Mouse (Mus musculus): ENCODE results near the gene Vmn1r202. TPM values are rescaled to one million over a fixed set of nuclear protein-coding genes. Genes with fewer than 3 reads are reported as not detected.
"Not testable (repeated sequence)": the region's sequence is repeated elsewhere in the genome, so short reads cannot be mapped to it uniquely, and the experiment has no call there.

Gene Vmn1r202
- total RNA-seq (2022) = not detected

- DNase-seq (ENCODE audit: low spot score) = no peak
Observed at GRCm38 (mm10) chr13:22505281-22505680, at the start of gene Vmn1r202. Gene Vmn1r202 (minus strand): TSS chr13:22505381.

GRCm38 (mm10) chr13:22552898-22553297 is 47.7 kb upstream of the Vmn1r202 start, which contains the start of gene Vmn1r204:
Gene Vmn1r204 (plus strand): TSS chr13:22553198.
- DNase-seq (ENCODE audit: low spot score) = not testable (repeated sequence)

- DNase-seq (ENCODE audit: low spot score) = no peak
Observed at GRCm38 (mm10) chr13:22517814-22518213, 12.6 kb upstream of the Vmn1r202 start, which contains the start of gene Vmn1r203. Gene Vmn1r203 (plus strand): TSS chr13:22518114.

- no peak for DNase-seq (ENCODE audit: low spot score)
Observed at GRCm38 (mm10) chr13:22502431-22502830, 2.8 kb downstream of the Vmn1r202 start.

GRCm38 (mm10) chr13:22471623-22472022 is 33.6 kb downstream of the Vmn1r202 start, which contains the start of gene Vmn1r201:
Gene Vmn1r201 (plus strand): TSS chr13:22471923.
- DNase-seq (ENCODE audit: low spot score) = no peak

GRCm38 (mm10) chr13:22455145-22455544 is 50.0 kb downstream of the Vmn1r202 start:
- DNase-seq (ENCODE audit: low spot score) = no peak

Other genes starting within 250 kb of the Vmn1r202 start
- not detected for gene Vmn1r195, start 234.9 kb downstream of the Vmn1r202 start, total RNA-seq (2022)
- gene Vmn1r196, start 215.5 kb downstream of the Vmn1r202 start, total RNA-seq (2022) = not detected
- gene Vmn1r197, start 180.8 kb downstream of the Vmn1r202 start, total RNA-seq (2022) = not detected
- gene Vmn1r198, start 155.0 kb downstream of the Vmn1r202 start, total RNA-seq (2022) = not detected
- gene Vmn1r199, start 125.6 kb downstream of the Vmn1r202 start, total RNA-seq (2022) = not detected
- not detected for gene Vmn1r200, start 115.0 kb downstream of the Vmn1r202 start, total RNA-seq (2022)
- gene Vmn1r201, start 33.5 kb downstream of the Vmn1r202 start, total RNA-seq (2022) = not detected
- gene Vmn1r203, start 12.7 kb upstream of the Vmn1r202 start, total RNA-seq (2022) = not detected
- gene Vmn1r204, start 47.8 kb upstream of the Vmn1r202 start, total RNA-seq (2022) = not detected
- gene Vmn1r205, start 87.6 kb upstream of the Vmn1r202 start, total RNA-seq (2022) = not detected
- not detected for gene Vmn1r206, start 118.9 kb upstream of the Vmn1r202 start, total RNA-seq (2022)
- not detected for gene Vmn1r207-ps, start 224.2 kb upstream of the Vmn1r202 start, total RNA-seq (2022)

Measured in heart, adult 8-10 months (tissue).